In the genomic region with DNA sequence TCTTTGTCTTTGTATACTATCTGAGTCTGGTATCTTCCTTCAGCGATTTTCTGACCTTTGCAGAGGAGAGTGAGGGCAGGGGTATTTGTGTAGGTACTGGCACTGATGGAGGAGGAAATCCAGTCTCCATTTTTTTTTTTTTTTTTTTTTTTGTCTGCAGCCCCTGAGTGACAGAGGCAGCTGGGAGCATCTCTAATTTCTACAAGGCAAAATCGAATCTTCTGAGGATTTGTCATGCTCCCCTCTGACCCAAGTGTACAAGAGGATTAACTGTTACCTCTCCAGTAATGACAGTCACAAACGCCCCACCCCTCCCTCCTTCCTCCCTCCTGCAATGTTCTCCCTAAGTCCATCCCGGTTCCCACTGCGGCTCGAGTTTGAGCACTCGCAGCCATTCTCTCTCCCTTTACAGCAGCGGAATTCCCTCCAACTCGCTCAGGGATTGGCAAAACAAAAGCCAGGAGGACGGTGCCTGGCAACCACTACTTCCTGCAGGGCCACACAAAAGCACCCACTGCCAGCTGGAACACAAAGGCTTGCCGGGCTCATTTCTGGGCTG, we compare ENCODE assay signal across 7 mouse cellular contexts. TPM values are rescaled to one million over a fixed set of nuclear protein-coding genes. Genes with fewer than 3 reads are reported as not detected.
A peak's percentile ranks its signal among the peaks of the same experiment; 100 is the strongest.
DNase-seq lines count a peak whose midpoint lies in the region; ATAC-seq and TF ChIP-seq lines count a peak whose summit lies in the region.

No protein-coding gene starts in this region.

- 3% methylated on average over 11 of the region's 11 CpGs for WGBS in lung, embryonic 15.5 days
- WGBS in lung, adult 2 months, result 10% methylated on average over 11 of the region's 11 CpGs
- 3% methylated on average over 11 of the region's 11 CpGs for whole genome bisulfite sequencing in embryonic facial prominence, embryonic 15.5 days
- WGBS in intestine, embryonic 16.5 days, result 4% methylated on average over 11 of the region's 11 CpGs
- under 1% methylated on average over 11 of the region's 11 CpGs for WGBS in midbrain, embryonic 10.5 days

- no peak for ATAC-seq in lung, embryonic 15.5 days (ENCODE audit: borderline replicate concordance, extremely low read depth, low FRiP score, low TSS enrichment)
- ATAC-seq in embryonic facial prominence, embryonic 15.5 days (ENCODE audit: insufficient number of reproducible peaks, low FRiP score, low TSS enrichment, low read depth), result peak; percentile 59; the same call in 1 of the 2 replicates
- no peak for ATAC-seq in intestine, embryonic 16.5 days

- peak overlapping the region; percentile 47 for H3K4me2 ChIP-seq in lung, embryonic 15.5 days
- H3K4me2 ChIP-seq in embryonic facial prominence, embryonic 15.5 days (replicated peaks), result peak overlapping the region; percentile 44
- H3K4me2 ChIP-seq in intestine, embryonic 16.5 days (ENCODE audit: low read depth, low read length), result peak overlapping the region; percentile 32; the same call in 1 of the 2 replicates

- no peak overlapping the region for H3K27ac ChIP-seq in lung, embryonic 15.5 days
- H3K27ac ChIP-seq in embryonic facial prominence, embryonic 15.5 days (replicated peaks), result peak overlapping the region; percentile 13; the same call in 1 of the 2 replicates
- H3K27ac ChIP-seq in intestine, embryonic 16.5 days (ENCODE audit: low read length), result no peak overlapping the region
- H3K27ac ChIP-seq in midbrain, embryonic 10.5 days (replicated peaks), result peak overlapping the region; percentile 89

- no peak for TF ChIP-seq POLR2A in lung, adult 2 months (IDR thresholded peaks at IDR 0.05; ENCODE audit: borderline replicate concordance, extremely low read depth, low read depth, low read length)

- no peak for TF ChIP-seq CTCF in lung, adult 2 months (IDR thresholded peaks at IDR 0.05; ENCODE audit: insufficient read depth, low read length)

- H3K9ac ChIP-seq in lung, embryonic 15.5 days, result peak overlapping the region; percentile 3; the same call in 1 of the 2 replicates
- no peak overlapping the region for H3K9ac ChIP-seq in embryonic facial prominence, embryonic 15.5 days
- H3K9ac ChIP-seq in intestine, embryonic 16.5 days (ENCODE audit: low read depth, low read length), result 0 out of 2 replicates have a peak overlapping the region, but pooled peaks have one; percentile 16

- H3K9me3 ChIP-seq in lung, embryonic 15.5 days, result no peaks in the 10 kb centered on the region
- H3K9me3 ChIP-seq in embryonic facial prominence, embryonic 15.5 days (replicated peaks), result no peaks in the 10 kb centered on the region
- H3K9me3 ChIP-seq in intestine, embryonic 16.5 days (ENCODE audit: control insufficient read depth, low read length), result no peaks in the 10 kb centered on the region
- no peaks in the 10 kb centered on the region for H3K9me3 ChIP-seq in midbrain, embryonic 10.5 days (replicated peaks)

- 0 out of 2 replicates have a peak overlapping the region, but pooled peaks have one; percentile 3 for H3K4me3 ChIP-seq in lung, embryonic 15.5 days
- no peak overlapping the region for H3K4me3 ChIP-seq in lung, adult 2 months (replicated peaks; ENCODE audit: extremely low read depth, low read depth, low read length)
- H3K4me3 ChIP-seq in embryonic facial prominence, embryonic 15.5 days (replicated peaks), result peak overlapping the region; percentile 24
- peak overlapping the region; percentile 5; the same call in 1 of the 2 replicates for H3K4me3 ChIP-seq in intestine, embryonic 16.5 days (ENCODE audit: low read length)
- H3K4me3 ChIP-seq in midbrain, embryonic 10.5 days, result peak overlapping the region; percentile 34

- H3K4me1 ChIP-seq in lung, embryonic 15.5 days, result peaks cover 5% of the 10 kb centered on the region; the same call in 1 of the 2 replicates
- no peaks in the 10 kb centered on the region for H3K4me1 ChIP-seq in lung, adult 2 months (ENCODE audit: control insufficient read depth, insufficient read depth, low read length)
- H3K4me1 ChIP-seq in embryonic facial prominence, embryonic 15.5 days, result peaks cover 4% of the 10 kb centered on the region; the same call in 1 of the 2 replicates
- H3K4me1 ChIP-seq in intestine, embryonic 16.5 days (ENCODE audit: control insufficient read depth, insufficient read depth, low read length), result no peaks in the 10 kb centered on the region
- H3K4me1 ChIP-seq in midbrain, embryonic 10.5 days, result peaks cover 26% of the 10 kb centered on the region

- no peaks in the 10 kb centered on the region for H3K27me3 ChIP-seq in lung, embryonic 15.5 days
- no peaks in the 10 kb centered on the region for H3K27me3 ChIP-seq in embryonic facial prominence, embryonic 15.5 days
- H3K27me3 ChIP-seq in intestine, embryonic 16.5 days (replicated peaks; ENCODE audit: control insufficient read depth, insufficient read depth, low read length), result no peaks in the 10 kb centered on the region
- H3K27me3 ChIP-seq in midbrain, embryonic 10.5 days (ENCODE audit: low read depth, poor library complexity, severe bottlenecking), result no peaks in the 10 kb centered on the region

- no peak for DNase-seq in lung, adult 2 months
- DNase-seq in midbrain, embryonic 10.5 days (ENCODE audit: low spot score), result peak; percentile 86
- peak; percentile 40 for DNase-seq in right cerebral cortex, postnatal 4 days
- DNase-seq in thymus, postnatal 4 days, result no peak

- H3K36me3 ChIP-seq in lung, embryonic 15.5 days, result no peaks in the 10 kb centered on the region
- H3K36me3 ChIP-seq in embryonic facial prominence, embryonic 15.5 days, result no peaks in the 10 kb centered on the region
- H3K36me3 ChIP-seq in intestine, embryonic 16.5 days (ENCODE audit: control insufficient read depth, insufficient read depth, low read length), result no peaks in the 10 kb centered on the region
- no peaks in the 10 kb centered on the region for H3K36me3 ChIP-seq in midbrain, embryonic 10.5 days

RNA-seq across cellular contexts. Expression of a gene that starts 35.9 kb away (rescaled TPM):
- 1.3 and 1.4 TPM in 2 replicates for polyA plus RNA-seq in lung, embryonic 15.5 days (2015; fragmentation: Nextera tagmentation; extraction: Ambion mirVana)
- polyA plus RNA-seq in lung, adult 2 months (2012; rRNA removed), result 3.5 and 5.5 TPM in 2 replicates
- polyA plus RNA-seq in embryonic facial prominence, embryonic 15.5 days (2015; fragmentation: Nextera tagmentation; extraction: Ambion mirVana), result 3.7 and 3.8 TPM in 2 replicates
- 0.38 TPM in 2 replicates for polyA plus RNA-seq in intestine, embryonic 16.5 days (2015; fragmentation: Nextera tagmentation; extraction: Ambion mirVana)
- 1.5 and 1.7 TPM in 2 replicates for polyA plus RNA-seq in midbrain, embryonic 10.5 days (2016; fragmentation: Nextera tagmentation; extraction: Ambion mirVana)

Comparison
In these comparisons a context has a peak if more than half of its experiments do, and no peak if none do; other contexts are left out.
1. H3K27ac ChIP-seq: peak in embryonic facial prominence, embryonic 15.5 days (single experiment) and midbrain, embryonic 10.5 days (single experiment); none in lung, embryonic 15.5 days (single experiment) and intestine, embryonic 16.5 days (single experiment).
2. DNase-seq: peak in midbrain, embryonic 10.5 days (single experiment) and right cerebral cortex, postnatal 4 days (single experiment); none in lung, adult 2 months (single experiment) and thymus, postnatal 4 days (single experiment).
3. Peak in every context shown above with its lines, with median percentiles within 50 percentile points of each other: H3K4me2 ChIP-seq.